Mouse (Mus musculus): ENCODE data around the gene Mapkbp1.

Mapkbp1 gene

DNA sequence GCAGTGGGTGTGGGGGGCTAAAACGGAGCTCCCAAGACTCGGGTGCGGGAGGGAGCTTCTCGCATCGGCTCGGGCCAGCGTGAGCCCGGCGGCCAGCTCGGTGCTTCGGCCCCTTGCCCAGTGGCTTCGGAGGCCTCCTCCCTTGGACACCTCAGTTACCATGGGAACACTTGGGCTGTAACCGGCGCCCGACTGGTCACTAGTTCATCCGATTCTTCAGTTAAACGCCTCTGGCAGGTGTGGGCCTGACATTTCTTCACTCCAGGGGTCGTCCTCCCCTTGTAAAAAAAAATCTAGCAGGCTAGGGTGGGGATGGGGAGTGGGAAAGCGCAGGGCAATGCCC, at the start of gene Mapkbp1:
Gene Mapkbp1 (plus strand): TSS at position 163 of the 343 bp plus-strand sequence.
- no peak for DNase-seq (ENCODE audit: low spot score)

- peak; percentile 71 for DNase-seq (ENCODE audit: low spot score)
These were observed 1.9 kb upstream of the Mapkbp1 start for GRCm38 (mm10) chr2:119970571-119970970.

DNA sequence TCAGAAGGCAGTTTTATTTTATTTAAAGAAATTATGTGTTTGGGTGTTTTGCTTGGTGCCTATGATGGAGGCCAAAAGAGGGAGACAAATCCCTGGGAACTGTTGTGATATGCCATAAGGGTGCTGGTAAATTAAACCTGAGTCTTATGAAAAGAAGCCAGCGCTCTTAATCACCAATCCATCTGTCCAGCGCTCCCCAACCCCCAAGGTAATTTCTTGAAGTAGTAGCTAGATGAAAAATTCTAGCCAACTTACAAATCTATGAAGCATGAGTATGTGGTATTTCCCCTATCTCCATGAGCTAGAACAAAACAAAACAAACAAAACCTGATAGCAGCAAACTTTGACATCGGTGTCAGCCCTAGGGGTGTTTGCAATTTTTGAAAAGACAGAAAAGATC, 1.2 kb upstream of the Mapkbp1 start:
- peak; percentile 25 for DNase-seq (ENCODE audit: low spot score)

GRCm38 (mm10) chr2:119971837-119972536, 512 bp upstream of the Mapkbp1 start:
- peak; percentile 95 for DNase-seq (ENCODE audit: low spot score)

DNA sequence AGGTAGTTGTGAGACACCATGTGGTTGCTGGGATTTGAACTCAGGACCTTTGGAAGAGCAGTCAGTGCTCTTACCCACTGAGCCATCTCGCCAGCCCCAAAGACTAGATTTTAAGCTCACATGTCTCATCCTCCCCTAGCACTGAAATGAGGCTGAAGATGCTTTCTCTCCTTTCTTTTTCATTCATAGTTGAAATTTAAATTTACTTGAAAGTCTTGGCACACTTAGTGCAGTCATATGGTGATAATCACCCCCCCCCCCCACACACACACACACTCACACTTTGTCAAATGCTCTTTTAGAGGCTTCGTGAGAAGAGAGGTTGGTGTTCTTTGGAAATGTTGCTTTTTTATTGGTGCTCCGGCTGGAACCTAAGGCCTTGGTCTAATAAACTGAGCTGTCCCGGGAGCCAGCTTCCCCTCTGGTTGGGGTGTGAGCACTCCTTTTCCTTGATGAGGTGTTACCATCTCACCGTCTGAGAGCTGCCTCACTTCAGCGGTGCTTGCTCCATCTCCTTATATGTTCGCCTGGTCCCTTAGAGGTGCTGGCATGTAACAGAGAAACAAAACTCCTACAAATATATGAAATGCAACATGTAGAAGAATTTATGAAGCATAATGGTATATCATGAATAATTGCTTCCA, 8.0 kb downstream of the Mapkbp1 start:
- no peak for DNase-seq (ENCODE audit: low spot score)

DNA sequence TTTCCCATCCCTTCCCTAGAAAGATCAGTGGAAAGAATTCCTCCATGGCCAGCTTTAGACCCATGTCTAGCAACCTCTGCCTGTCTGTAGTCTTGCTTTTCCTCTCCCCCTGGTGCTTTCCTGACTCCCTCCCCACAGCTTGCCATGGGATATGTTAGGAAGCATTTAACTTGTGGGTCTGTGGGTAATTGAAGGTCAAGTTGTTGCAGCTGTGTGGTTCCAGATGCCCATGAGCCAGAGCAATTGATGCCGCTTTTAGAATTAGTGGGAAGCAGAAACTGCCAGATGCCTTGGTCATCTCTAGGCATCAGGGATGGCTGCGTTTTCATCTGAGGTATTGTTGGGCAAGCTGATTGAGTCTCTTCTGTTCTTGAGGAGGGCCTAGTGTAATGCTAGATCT, 9.1 kb downstream of the Mapkbp1 start:
- DNase-seq (ENCODE audit: low spot score): peak; percentile 28

DNA sequence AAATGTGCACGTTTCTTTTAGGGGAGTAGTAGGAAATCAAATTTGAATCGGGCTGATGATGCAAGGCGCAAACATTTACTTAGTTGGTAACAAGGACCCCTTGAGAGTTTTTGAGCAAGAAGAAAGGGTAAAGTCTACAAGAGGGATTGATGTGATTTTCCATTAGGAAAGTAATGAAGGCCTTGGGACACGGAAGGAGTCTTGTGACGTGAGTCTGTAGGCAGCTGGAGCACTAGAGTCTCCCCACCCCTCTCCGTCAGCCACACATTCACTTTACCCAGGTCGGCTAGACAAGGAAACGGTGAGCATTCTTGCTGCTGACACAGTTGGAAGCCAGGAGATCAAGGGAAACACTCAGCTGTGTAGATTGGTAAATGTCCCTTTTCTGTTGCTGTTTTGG, 13.4 kb downstream of the Mapkbp1 start:
- DNase-seq (ENCODE audit: low spot score): no peak

DNA sequence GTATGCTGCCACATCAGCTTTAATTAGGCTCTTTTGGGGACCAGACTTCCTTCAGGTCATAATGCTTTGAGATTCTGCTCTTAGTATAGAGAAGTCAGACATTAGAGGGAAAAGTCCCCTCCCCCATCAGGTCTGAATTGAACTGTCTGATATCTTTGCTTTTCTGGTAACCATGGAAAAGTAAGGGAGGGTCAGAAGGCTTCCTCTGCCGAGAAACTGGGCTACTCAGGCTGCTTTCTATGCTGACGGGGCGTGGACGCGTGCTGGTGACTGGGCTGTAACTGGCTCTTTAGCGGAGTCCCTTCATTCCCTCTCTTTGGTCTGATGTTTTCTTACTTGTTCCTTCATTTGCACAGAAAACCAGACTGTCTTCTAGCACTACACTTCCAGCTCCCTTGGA, 13.9 kb downstream of the Mapkbp1 start:
- no peak for DNase-seq (ENCODE audit: low spot score)

GRCm38 (mm10) chr2:119987441-119987840, 14.9 kb downstream of the Mapkbp1 start:
- DNase-seq (ENCODE audit: low spot score): no peak

DNA sequence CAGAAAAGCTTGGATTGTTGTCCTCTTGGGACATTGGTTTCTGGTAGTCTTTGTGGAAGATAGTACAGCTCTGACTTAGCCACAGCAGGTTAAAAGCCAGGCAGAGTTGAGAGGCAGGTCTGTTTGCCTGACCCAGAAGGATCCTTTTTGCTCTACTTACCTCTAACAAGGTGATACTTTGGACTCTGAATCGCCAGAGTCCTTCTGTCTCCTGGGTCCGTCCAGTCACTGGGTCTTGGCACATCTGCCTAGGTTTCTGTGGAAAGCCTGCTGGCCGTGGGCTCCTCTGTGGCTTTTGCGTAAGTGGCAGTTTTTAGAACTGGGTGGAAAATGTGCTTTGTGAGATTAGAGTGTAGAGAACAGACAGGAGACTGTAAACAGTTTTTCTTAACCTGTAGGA, 16.5 kb downstream of the Mapkbp1 start:
- no peak for DNase-seq (ENCODE audit: low spot score)

DNA sequence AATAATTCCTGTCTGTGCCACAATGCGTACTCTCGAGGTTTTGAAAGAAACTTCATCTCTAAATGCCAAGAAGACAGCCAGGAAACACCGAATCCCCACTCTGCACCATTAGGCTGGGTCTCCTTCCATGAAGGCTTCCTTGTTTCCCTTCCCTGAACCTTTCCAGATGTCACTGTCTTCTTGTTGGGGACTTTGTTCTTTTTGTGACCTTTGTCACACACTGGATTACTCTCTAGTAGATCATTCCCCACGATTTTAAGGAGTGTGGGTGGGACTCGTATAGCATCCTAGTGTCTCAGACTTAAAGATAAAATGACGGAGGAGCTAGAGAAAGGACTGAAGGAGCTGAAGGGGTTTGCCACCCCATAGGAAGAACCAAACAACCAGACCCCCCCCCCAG, 18.4 kb downstream of the Mapkbp1 start:
- DNase-seq (ENCODE audit: low spot score): no peak

- no peak for DNase-seq (ENCODE audit: low spot score)
These were observed 19.9 kb downstream of the Mapkbp1 start for GRCm38 (mm10) chr2:119992349-119992748.

DNA sequence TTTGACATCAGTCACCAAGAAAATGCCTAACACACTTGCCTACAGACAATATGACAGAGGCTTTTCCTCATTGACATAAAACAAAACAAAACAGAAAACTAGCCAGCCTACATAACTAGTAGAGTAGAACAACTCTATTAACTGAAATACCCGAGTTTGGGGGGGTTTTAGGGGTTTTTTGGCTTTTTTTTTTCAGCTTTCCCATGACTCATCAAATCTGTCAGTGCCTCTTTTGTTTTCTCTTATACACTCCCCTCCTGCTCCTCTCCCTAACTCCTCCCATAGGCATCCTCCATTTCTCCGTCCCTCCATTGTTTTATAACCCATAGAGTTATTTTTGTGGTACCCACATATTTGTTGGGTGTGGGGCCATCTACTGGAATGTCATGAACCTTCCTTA, 21.0 kb downstream of the Mapkbp1 start:
- no peak for DNase-seq (ENCODE audit: low spot score)

DNA sequence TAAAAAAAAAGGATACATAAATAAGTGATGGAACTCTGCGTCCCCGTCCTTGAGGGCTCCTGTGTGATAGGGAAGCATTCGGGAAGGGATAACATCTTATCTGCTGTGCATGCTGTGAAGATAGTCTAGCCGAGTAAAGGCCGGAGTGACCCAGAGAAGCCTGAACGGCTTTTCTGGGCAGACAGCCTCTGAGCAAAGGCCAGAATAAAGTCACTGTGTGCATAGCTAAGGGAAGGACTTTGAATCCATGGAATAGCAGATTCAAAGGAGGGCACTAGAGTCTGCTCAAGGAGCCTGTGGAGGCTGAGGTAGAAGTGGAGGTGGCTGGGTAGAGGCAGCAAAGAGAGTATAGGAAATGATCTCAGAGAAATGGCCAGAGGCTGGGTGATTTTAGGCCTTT, 22.3 kb downstream of the Mapkbp1 start:
- no peak for DNase-seq (ENCODE audit: low spot score)

- DNase-seq (ENCODE audit: low spot score): no peak
These were observed 23.1 kb downstream of the Mapkbp1 start for GRCm38 (mm10) chr2:119995391-119996281.

DNA sequence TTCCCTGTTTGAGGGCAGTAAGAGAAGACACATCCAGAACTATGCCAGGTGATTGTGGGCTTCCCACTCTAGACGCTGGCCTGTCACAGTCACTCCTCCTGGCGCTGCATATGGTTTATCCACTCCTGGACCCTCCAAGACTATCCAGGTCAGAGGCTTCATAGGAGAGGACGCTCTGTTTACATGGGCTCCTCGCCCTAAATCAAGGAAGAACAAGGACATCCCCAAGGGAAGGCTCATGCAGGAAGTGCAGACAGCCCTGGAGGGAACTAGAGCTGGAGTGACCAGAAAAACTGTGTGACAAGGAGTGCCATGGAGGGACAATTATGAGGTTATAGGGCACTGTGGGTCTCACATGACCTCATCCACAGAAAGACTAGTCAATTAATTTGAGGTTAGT, 24.9 kb downstream of the Mapkbp1 start:
- no peak for DNase-seq (ENCODE audit: low spot score)

- no peak for DNase-seq (ENCODE audit: low spot score)
These were observed 27.2 kb downstream of the Mapkbp1 start for GRCm38 (mm10) chr2:119999731-120000130.

- DNase-seq (ENCODE audit: low spot score): no peak
These were observed 28.5 kb downstream of the Mapkbp1 start for GRCm38 (mm10) chr2:120000882-120001584.

DNA sequence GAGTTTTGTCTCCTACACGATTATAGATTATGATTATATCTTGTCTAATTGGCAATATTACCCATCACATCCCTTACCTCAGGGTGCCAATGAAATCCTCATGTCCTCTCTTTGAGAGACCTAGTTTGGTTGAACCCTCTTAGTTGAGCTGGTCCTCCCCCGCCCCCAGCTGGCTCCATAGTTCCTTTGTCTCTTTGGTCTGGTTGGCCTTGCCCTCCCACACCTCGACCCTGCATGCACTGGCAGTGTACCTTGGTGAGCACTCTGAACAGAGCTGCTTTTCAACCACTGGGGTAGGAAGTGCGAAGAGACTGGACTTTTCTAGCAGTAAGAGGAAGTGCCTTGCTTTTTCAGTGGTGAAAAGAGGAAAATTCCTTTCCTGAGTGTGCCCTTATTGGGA, 29.5 kb downstream of the Mapkbp1 start:
- DNase-seq (ENCODE audit: low spot score): no peak

DNA sequence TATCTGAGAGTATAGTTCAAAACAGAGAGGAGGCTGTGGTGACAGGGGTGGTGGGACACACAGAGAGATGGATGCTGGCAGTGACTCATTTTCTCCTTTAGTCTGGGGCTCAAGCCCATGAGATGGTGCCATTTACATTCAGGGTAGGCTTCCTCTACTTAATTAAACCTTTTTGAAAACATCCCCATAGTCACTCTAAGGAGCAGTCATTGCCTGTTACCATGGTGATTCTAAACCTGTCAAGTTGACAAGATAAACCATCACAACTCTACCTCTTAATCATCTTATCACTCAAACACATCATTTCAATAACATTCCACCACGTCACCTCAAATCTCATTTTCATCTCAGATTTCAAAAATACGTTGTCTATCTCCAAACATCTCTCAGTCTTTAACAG, 31.5 kb downstream of the Mapkbp1 start:
- no peak for DNase-seq (ENCODE audit: low spot score)

DNA sequence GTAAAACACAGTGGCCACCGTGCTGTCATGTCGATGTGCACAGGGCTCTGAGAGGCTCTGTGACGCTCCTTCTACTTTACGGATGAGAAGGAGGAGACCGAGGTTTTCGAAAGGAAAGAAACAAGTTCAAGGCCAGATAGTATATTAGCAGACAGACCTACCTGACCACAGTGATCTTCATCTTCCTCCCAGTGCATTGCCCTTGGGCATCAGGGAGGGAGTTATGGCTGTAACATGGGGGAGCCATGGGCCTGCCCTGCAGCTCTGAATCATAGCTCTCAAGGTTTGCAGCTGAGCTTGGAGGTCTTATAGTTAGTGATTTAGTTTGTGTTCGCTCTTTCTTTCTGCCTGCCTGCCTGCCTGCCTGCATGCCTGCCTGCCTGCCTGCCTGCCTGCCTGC, 34.2 kb downstream of the Mapkbp1 start:
- DNase-seq (ENCODE audit: low spot score): no peak

DNA sequence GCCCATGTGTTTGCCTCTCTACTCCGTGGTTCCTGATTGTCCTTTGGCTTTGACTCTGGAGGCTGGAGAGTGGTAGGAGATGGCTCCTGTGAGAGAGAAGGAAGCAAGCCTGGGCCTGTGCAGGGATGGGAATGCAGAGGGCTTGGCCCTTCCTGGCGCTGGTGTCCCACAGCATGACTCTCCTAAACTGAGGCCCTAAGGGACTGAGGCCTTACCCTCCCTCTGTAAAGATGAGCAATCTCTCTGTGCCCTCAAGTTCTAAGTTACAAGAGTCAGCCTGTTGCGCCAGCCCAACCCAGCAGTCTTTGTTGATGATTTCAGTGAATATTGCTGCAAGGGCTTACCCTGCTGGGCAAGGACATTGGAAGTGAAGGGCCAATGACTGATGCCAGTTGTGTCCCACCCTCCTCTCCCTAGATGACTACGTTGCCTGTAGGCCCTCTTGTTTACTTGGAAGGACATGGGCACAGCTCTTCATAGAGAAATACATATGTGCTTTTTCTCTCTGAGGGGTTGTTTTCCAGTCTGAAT, 35.2 kb downstream of the Mapkbp1 start:
- DNase-seq (ENCODE audit: low spot score): no peak
